Mouse (Mus musculus): Measurements from ENCODE around the gene Pikfyve.

DNA sequence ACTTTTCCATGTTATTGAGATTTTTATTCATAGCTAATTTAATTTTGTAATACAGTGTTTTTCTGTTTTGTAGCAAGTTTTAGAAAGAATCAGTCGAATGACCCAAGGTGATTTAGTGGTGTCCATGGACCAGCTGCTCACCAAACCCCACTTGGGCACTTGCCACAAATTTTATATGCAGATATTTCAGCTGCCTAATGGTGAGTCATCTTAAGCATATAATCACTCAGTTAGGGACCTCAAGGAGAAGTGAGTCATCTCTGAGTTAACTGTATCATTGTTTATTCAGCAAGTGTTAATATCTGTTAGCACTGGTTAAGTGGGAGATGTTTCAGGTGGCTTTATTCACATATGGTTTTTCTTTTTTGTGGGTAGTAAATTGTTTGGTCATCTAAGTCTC, 59.2 kb downstream of the Pikfyve start:
- TF ChIP-seq POLR2A (IDR thresholded peaks at IDR 0.05; ENCODE audit: low read depth, low read length) (no peak), CTCF (IDR thresholded peaks at IDR 0.05; ENCODE audit: extremely low read depth, insufficient read depth, insufficient read length, insufficient replicate concordance) (no peak)
